Mouse (Mus musculus) left cerebral cortex, adult 2 months (tissue): Measurements from ENCODE around the gene Gm10974. TPM values are rescaled to one million over a fixed set of nuclear protein-coding genes. Genes with fewer than 3 reads are reported as not detected.

Experiments
- DNase-seq, 2 experiments: peaks; one replicate each; pipeline ENCODE4 v3.0.0; 2021 to 2022; ENCODE audit warnings: low spot score in 2 of 2, mixed read lengths in 1 of 2; ENCODE audit errors: extremely low spot score in 1 of 2
- H3K27ac ChIP-seq: fragments of 200-600 bp; 2 replicates; pipeline ENCODE4 v1.8.1; 2022
- H3K4me3 ChIP-seq: fragments of 200-600 bp; 2 replicates; pipeline ENCODE4 v1.8.1; 2022
- CTCF ChIP-seq: fragments of 200-600 bp; IDR thresholded peaks from 2 replicates; pipeline ENCODE4 v1.8.1; 2022; ENCODE audit warnings: antibody characterized with exemption, mild to moderate bottlenecking, moderate library complexity
- intact Hi-C: fragments of 180-260 bp; cut with DNase I; formaldehyde crosslinking; loops from one replicate; pipeline ENCODE4 v1.15.1; 2025
- total RNA-seq, 2 experiments: library from RNA; stranded (reverse); gene quantifications; 2 replicates each; pipeline ENCODE4 v1.2.3; 2021

Gene Gm10974
- total RNA-seq, 2 experiments from 2014 or later, result not detected

GRCm38 (mm10) chr7:66342323-66342722 is 23.4 kb upstream of the Gm10974 start:
- intact Hi-C loops, result loop anchor here (1.0 kb wide), 1 partner anchor 32 kb away; no protein-coding TSS in a partner anchor
- H3K27ac ChIP-seq, result no peak overlapping the region
- no peak overlapping the region for H3K4me3 ChIP-seq
- peak; percentile 60 for TF ChIP-seq CTCF
- peak in 1 of 2 experiments; percentile 31 for DNase-seq

DNA sequence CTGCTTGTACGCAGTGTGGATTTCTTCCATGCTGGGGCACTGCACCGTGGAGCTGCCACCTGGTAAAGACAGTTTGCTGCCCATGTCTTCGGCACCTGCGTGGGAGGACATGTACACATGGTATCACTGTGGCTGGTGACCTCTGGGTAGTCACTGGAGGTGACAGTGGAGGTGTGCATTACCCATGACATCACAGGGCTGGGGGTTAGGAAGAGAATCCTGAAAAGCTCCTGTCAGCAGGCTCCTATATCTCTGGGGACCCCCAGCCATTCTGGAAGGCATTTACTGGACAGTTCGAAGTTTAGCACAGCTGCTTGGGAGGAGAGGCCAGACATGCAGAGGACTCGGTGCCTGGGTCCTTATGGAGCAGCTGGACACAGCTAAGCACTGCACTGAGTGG is 22.9 kb upstream of the Gm10974 start:
- intact Hi-C loops, result loop anchor here (1.0 kb wide), 1 partner anchor 33 kb away; no protein-coding TSS in a partner anchor
- H3K4me3 ChIP-seq, result no peak overlapping the region
- TF ChIP-seq CTCF, result no peak
- DNase-seq, result no peak
- H3K27ac ChIP-seq, result no peak overlapping the region

DNA sequence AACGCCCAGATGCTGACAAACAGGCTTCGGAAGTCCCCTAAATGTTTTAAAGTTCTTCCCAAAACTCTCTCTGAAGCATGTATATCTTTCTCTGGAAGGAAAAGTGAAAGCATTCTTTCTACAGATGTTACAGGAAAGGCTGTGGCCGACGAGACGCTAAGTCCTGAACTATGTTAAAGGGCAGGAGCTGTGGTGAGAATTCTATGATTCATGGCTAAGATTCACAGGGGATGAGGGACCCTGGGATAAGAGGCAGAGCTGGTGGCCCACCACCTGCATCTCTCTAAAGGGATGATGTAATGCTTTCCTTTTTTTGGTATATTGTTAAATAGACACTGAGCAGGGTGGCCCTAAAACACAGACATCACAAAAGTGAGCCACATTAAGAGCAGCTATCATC is 22.4 kb upstream of the Gm10974 start:
- no peak overlapping the region for H3K27ac ChIP-seq
- H3K4me3 ChIP-seq, result no peak overlapping the region
- no peak for DNase-seq
- intact Hi-C loops, result no loop called here
- TF ChIP-seq CTCF, result no peak

GRCm38 (mm10) chr7:66346959-66347663 is 18.6 kb upstream of the Gm10974 start:
- intact Hi-C loops, result no loop called here
- DNase-seq, result no peak
- TF ChIP-seq CTCF, result no peak
- no peak overlapping the region for H3K27ac ChIP-seq
- no peak overlapping the region for H3K4me3 ChIP-seq

DNA sequence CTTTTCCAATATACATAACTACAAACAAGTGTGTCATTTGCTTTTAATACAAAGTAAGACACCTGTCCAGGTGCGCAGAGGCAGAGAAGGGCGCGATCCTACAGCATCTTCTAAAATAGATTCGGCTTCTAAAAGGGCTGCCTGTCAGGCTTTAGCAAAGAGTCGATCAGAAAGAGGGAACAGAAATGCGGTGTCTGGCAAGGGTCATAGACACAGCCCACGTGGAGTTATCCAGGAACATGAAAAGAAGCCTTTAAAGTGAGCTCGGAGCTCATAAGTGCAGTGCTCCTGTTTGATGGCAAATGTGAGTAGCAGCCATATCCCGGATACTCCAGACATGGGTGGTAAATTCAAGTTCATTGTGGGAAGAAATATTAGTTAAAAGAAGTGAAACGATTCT is 17.1 kb upstream of the Gm10974 start:
- no peak overlapping the region for H3K4me3 ChIP-seq
- H3K27ac ChIP-seq, result no peak overlapping the region
- TF ChIP-seq CTCF, result no peak
- DNase-seq, result no peak
- intact Hi-C loops, result no loop called here

DNA sequence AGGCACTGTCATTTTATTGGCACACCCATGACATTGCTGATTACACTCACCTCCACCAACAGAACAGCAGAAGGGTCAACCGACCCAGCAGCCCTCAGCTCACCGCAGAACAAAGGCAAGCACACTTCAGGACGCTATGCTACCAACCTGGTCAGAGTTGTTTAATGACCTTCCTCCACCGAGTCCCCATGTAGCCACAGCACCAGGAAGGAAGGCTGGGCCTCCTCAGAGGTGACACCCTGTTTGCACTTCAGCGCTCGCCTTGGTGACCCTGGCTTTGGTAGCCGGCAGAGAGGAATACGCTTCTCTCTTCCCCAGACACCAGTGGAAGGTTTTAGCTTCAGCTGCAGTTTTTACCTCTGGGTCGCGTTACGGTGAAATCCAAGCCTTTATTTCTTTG is 16.0 kb upstream of the Gm10974 start:
- intact Hi-C loops, result no loop called here
- TF ChIP-seq CTCF, result no peak
- Histone ChIP-seq H3K27ac (no peak overlapping the region), H3K4me3 (no peak overlapping the region)
- no peak for DNase-seq

GRCm38 (mm10) chr7:66351074-66351473 is 14.6 kb upstream of the Gm10974 start:
- TF ChIP-seq CTCF, result no peak
- H3K4me3 ChIP-seq, result no peak overlapping the region
- intact Hi-C loops, result no loop called here
- H3K27ac ChIP-seq, result no peak overlapping the region
- DNase-seq, result no peak

- intact Hi-C loops, result no loop called here
- no peak for TF ChIP-seq CTCF
- no peak for DNase-seq
- Histone ChIP-seq H3K4me3 (no peak overlapping the region), H3K27ac (no peak overlapping the region)
These were observed 10.8 kb upstream of the Gm10974 start for GRCm38 (mm10) chr7:66354911-66355310.

DNA sequence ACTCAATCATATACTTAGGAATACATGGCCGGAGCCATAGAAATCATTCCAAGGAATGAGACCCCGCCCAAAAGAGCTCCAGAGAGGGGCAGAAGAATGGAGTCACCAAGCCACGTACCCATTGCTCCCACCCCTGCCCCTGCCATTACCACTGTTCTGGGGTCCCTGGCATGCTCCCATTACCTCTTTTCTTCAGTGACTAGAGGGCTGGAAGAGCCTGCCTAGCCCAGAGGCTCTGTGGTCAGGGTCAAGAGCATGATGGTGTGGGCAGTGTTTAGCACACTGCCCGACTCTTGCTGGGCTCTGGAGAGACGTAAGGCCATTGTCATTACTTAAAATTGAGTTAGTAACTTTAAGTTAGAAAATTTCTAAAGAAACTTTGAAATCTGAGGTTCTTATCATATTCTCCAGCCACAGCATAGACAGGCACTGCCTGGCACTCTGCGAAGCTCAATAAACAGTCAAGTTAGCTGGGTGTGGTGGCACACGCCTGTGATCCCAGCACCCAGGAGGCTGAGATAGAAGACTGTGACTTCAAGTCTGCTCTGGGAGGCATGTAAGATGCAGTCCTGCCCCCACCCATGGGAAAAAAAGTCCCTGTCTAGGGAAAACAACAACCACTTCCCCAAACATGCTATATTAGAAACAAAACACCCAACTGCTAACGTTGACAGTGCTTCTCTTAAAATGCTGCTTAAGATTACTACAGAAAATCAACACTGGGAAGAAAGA is 9.7 kb upstream of the Gm10974 start:
- Histone ChIP-seq H3K27ac (no peak overlapping the region), H3K4me3 (no peak overlapping the region)
- intact Hi-C loops, result no loop called here
- no peak for TF ChIP-seq CTCF
- no peak for DNase-seq

GRCm38 (mm10) chr7:66358461-66358860 is 7.2 kb upstream of the Gm10974 start:
- TF ChIP-seq CTCF, result no peak
- Histone ChIP-seq H3K27ac (no peak overlapping the region), H3K4me3 (no peak overlapping the region)
- no peak for DNase-seq
- intact Hi-C loops, result no loop called here

GRCm38 (mm10) chr7:66359044-66359443 is 6.7 kb upstream of the Gm10974 start:
- DNase-seq, result no peak
- intact Hi-C loops, result no loop called here
- no peak overlapping the region for H3K27ac ChIP-seq
- no peak overlapping the region for H3K4me3 ChIP-seq
- no peak for TF ChIP-seq CTCF

DNA sequence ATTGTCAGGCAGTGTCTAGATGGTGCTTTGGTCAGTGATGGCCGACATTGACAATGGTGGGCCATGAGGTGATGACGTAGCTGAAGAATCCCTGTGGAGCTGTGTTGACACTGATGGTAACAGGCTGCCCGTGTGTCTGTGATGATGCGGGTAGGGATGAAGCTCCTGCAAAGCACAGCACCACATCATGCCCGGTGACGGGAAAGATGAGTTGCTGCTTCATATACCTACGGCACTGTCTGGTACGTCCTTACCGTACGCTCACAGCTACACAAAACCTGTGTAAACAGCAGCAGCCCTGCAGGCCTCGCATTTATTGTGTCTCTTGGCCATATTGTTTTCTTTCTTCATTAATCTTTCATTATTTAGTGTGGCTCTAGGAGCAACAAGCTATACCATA is 1.2 kb upstream of the Gm10974 start:
- TF ChIP-seq CTCF, result no peak
- no peak for DNase-seq
- H3K27ac ChIP-seq, result no peak overlapping the region
- no peak overlapping the region for H3K4me3 ChIP-seq
- intact Hi-C loops, result no loop called here

GRCm38 (mm10) chr7:66365411-66365810 is 294 bp upstream of the Gm10974 start:
- Histone ChIP-seq H3K27ac (no peak overlapping the region), H3K4me3 (no peak overlapping the region)
- intact Hi-C loops, result no loop called here
- no peak for DNase-seq
- TF ChIP-seq CTCF, result no peak
